Mouse (Mus musculus): ENCODE data around the gene Rnase2b.

DNA sequence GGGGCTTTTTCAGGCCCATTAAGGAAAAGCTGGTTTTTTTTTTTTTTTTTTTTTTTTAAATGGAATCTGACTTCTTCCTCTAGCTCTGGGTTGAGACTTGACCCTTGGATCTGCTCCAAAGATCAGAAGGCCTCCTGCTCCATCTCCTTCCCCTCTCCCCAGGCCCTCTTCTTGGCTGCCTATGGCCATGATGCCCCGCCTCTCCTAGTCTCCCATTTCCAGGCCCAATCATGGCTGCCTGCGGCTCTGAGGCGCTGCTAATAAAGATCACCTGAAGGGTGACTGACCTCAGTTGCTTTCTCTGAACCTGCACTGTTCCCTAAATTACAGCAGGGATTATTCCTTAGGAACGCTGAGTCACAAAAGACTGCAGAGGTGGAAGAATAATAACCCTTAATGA, 11.8 kb downstream of the Rnase2b start:
- TF ChIP-seq CHD2 (IDR thresholded peaks at IDR 0.05; ENCODE audit: low read depth, low read length) (no peak), HCFC1 (IDR thresholded peaks at IDR 0.05; ENCODE audit: borderline replicate concordance, insufficient read depth, low read length) (no peak), ZC3H11A (IDR thresholded peaks at IDR 0.05; ENCODE audit: borderline replicate concordance, low read depth, low read length) (no peak), MAFK (IDR thresholded peaks at IDR 0.05; ENCODE audit: insufficient read depth, low read depth, low read length) (no peak)

All from ES-E14 (cell line).